Comparison of ENCODE assay signal across 9 mouse cellular contexts in the genomic region with DNA sequence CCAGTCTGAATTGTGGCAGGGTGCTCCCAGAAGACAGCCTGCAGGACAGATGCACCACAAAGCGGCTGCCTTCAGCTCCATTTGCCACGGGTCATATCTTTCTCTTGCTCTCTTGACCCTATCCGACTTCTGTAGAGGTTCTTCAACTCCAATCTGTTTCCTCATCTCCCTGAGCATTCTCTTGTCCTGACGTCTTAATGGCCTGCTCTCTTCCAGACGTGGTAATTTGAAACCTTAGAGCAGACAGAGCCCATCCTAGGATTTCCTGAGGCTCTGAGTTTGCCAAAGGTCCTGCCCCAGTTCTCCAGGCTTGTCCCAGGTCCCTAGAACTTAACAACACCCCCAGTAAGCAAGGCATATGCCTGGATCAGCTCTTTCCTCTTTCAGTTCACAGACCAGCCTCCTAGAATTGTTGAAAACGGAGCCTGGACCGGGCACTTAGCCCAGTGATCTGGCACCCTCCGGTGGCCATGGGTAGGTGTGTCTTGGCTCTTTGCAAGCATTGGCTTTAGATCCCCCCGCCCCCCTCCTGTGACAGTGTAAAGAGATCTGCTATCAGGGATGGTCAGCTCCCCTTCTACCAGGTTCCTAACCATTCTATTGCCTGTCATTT. TPM values are rescaled to one million over a fixed set of nuclear protein-coding genes. Genes with fewer than 3 reads are reported as not detected.
A peak's percentile ranks its signal among the peaks of the same experiment; 100 is the strongest.
DNase-seq lines count a peak whose midpoint lies in the region; ATAC-seq and TF ChIP-seq lines count a peak whose summit lies in the region.
"Had no signal": no experiment of that assay in that cellular context is flagged by ENCODE, and none has a peak within 500 bp of the region (broad histone marks: within the 10 kb centered on the region; RNA-seq: fewer than 3 reads in every experiment).

No protein-coding gene starts in this region.

- ATAC-seq in kidney, embryonic 15.5 days (replicated peaks; ENCODE audit: low FRiP score): peak; percentile 74
- ATAC-seq in lung, embryonic 15.5 days (ENCODE audit: borderline replicate concordance, extremely low read depth, low FRiP score, low TSS enrichment): no peak; the same call in 1 of the 2 replicates

- TF ChIP-seq POLR2A in heart, adult 2 months (IDR thresholded peaks at IDR 0.05; ENCODE audit: insufficient read depth, low read depth, low read length): no peak

- peak overlapping the region; percentile 40 for H3K4me2 ChIP-seq in kidney, embryonic 15.5 days
- peak overlapping the region; percentile 26; the same call in 1 of the 2 replicates for H3K4me2 ChIP-seq in lung, embryonic 15.5 days

- H3K9ac ChIP-seq in heart, adult 2 months (ENCODE audit: low read depth, low read length): no peak overlapping the region
- peak overlapping the region; percentile 6; the same call in 1 of the 2 replicates for H3K9ac ChIP-seq in kidney, embryonic 15.5 days
- no peak overlapping the region; the same call in 1 of the 2 replicates for H3K9ac ChIP-seq in lung, embryonic 15.5 days

- TF ChIP-seq CTCF in C2C12 (IDR thresholded peaks at IDR 0.05; ENCODE audit: control insufficient read depth, insufficient read depth, insufficient read length): peak; percentile 48
- peak; percentile 55 for TF ChIP-seq CTCF in heart, adult 2 months (IDR thresholded peaks at IDR 0.05)

- H3K79me2 ChIP-seq in C2C12 (ENCODE audit: control insufficient read depth, insufficient read depth): no peaks in the 10 kb centered on the region
- no peaks in the 10 kb centered on the region for H3K79me2 ChIP-seq in heart, adult 2 months (replicated peaks; ENCODE audit: control insufficient read depth, insufficient read depth, low read length)

- H3K36me3 ChIP-seq in C2C12 (ENCODE audit: control insufficient read depth, insufficient read depth): no peaks in the 10 kb centered on the region
- H3K36me3 ChIP-seq in heart, adult 2 months (ENCODE audit: control insufficient read depth, insufficient read depth, low read length): no peaks in the 10 kb centered on the region
- H3K36me3 ChIP-seq in kidney, embryonic 15.5 days: no peaks in the 10 kb centered on the region
- H3K36me3 ChIP-seq in lung, embryonic 15.5 days: no peaks in the 10 kb centered on the region

- no peaks in the 10 kb centered on the region for H3K79me3 ChIP-seq in C2C12 (ENCODE audit: low read depth)

- H3K27ac ChIP-seq in heart, adult 2 months: no peak overlapping the region
- H3K27ac ChIP-seq in kidney, embryonic 15.5 days: peak overlapping the region; percentile 1; the same call in 1 of the 2 replicates
- H3K27ac ChIP-seq in lung, embryonic 15.5 days: no peak overlapping the region
- H3K27ac ChIP-seq: macrophage had no signal

- no peak overlapping the region for H3K4me3 ChIP-seq in C2C12 (ENCODE audit: insufficient read depth, poor library complexity, severe bottlenecking)
- H3K4me3 ChIP-seq in heart, adult 2 months: no peak overlapping the region
- no peak overlapping the region for H3K4me3 ChIP-seq in kidney, embryonic 15.5 days (replicated peaks)
- no peak overlapping the region for H3K4me3 ChIP-seq in lung, embryonic 15.5 days

- peaks cover 2% of the 10 kb centered on the region; the same call in 1 of the 2 replicates for H3K4me1 ChIP-seq in heart, adult 2 months (ENCODE audit: control insufficient read depth, insufficient read depth, low read length)
- H3K4me1 ChIP-seq in kidney, embryonic 15.5 days: peaks cover 15% of the 10 kb centered on the region
- peaks cover 6% of the 10 kb centered on the region for H3K4me1 ChIP-seq in lung, embryonic 15.5 days

- no peaks in the 10 kb centered on the region for H3K27me3 ChIP-seq in C2C12 (ENCODE audit: control insufficient read depth, insufficient read depth, insufficient read length)
- H3K27me3 ChIP-seq in heart, adult 2 months (ENCODE audit: control insufficient read depth, insufficient read depth, low read length): no peaks in the 10 kb centered on the region
- no peaks in the 10 kb centered on the region for H3K27me3 ChIP-seq in kidney, embryonic 15.5 days
- no peaks in the 10 kb centered on the region for H3K27me3 ChIP-seq in lung, embryonic 15.5 days

- H3ac ChIP-seq in C2C12 (ENCODE audit: control insufficient read depth, insufficient read length, low read depth): peak overlapping the region; percentile 18

- intact Hi-C loops in heart, adult 2 months (cut with DNase I): no loop called here

- no peak for TF ChIP-seq EP300 in heart, adult 2 months (IDR thresholded peaks at IDR 0.05; ENCODE audit: insufficient read depth, low read depth, low read length)

- WGBS in heart, adult 2 months: 9% methylated on average over 9 of the region's 9 CpGs
- WGBS in kidney, embryonic 15.5 days: 3% methylated on average over 9 of the region's 9 CpGs
- 5% methylated on average over 9 of the region's 9 CpGs for WGBS in lung, embryonic 15.5 days

- DNase-seq in NIH3T3 (ENCODE audit: low read depth): peak; percentile 92
- DNase-seq in cerebellum, postnatal 36 days: peak; percentile 55 to 68
- peak; percentile 49 to 62 for DNase-seq in heart, adult 2 months
- DNase-seq in right cerebral cortex, postnatal 14 days: peak; percentile 54
- no peak for DNase-seq in T-cell, adult 2 months (ENCODE audit: low spot score)

- H3K9me3 ChIP-seq in kidney, embryonic 15.5 days (replicated peaks): no peaks in the 10 kb centered on the region
- H3K9me3 ChIP-seq in lung, embryonic 15.5 days: no peaks in the 10 kb centered on the region

TF ChIP-seq in C2C12, 6 proteins besides CTCF, POLR2A, EP300 and RAD21:
- no peak for TF ChIP-seq FOSL1 (IDR thresholded peaks at IDR 0.05; ENCODE audit: insufficient read depth, low read length, poor library complexity, severe bottlenecking)
- TF ChIP-seq MAX (IDR thresholded peaks at IDR 0.05): no peak
- TF ChIP-seq MYOD1 (IDR thresholded peaks at IDR 0.05; ENCODE audit: control insufficient read depth, insufficient read length, low read depth): no peak
- no peak for TF ChIP-seq CEBPB (IDR thresholded peaks at IDR 0.05; ENCODE audit: low read depth)
- TF ChIP-seq MYOG (IDR thresholded peaks at IDR 0.05; ENCODE audit: control insufficient read depth, extremely low read depth, insufficient read length): no peak
- no peak for TF ChIP-seq USF1 (IDR thresholded peaks at IDR 0.05; ENCODE audit: low read depth)

RNA-seq across cellular contexts. Expression of gene Med13, which starts 38.2 kb away (rescaled TPM):
- polyA plus RNA-seq in C2C12 (2012; fragmentation: generic; extraction: Trizol): 5.5 TPM
- 10 to 100 TPM; 32.2 to 36.6 TPM for total RNA-seq in heart, adult 2 months (2021)
- polyA plus RNA-seq in heart, adult 2 months (2012; rRNA removed): 15.9 and 27.6 TPM in 2 replicates
- polyA plus RNA-seq in kidney, embryonic 15.5 days (2015; fragmentation: Nextera tagmentation; extraction: Ambion mirVana): 8.5 and 10.2 TPM in 2 replicates
- 7.5 and 8.2 TPM in 2 replicates for polyA plus RNA-seq in lung, embryonic 15.5 days (2015; fragmentation: Nextera tagmentation; extraction: Ambion mirVana)
